Mouse (Mus musculus) ES-E14 (cell line): ENCODE measurements around the gene Rfx7.

Experiments used
- CHD2 ChIP-seq: IDR thresholded peaks from 2 replicates; pipeline ENCODE4 v1.6.1; 2014; ENCODE audit warnings: mild to moderate bottlenecking, low read depth, low read length, inconsistent platforms
- HCFC1 ChIP-seq: IDR thresholded peaks from 2 replicates; pipeline ENCODE4 v1.6.1; 2012; ENCODE audit warnings: low read length, inconsistent platforms, borderline replicate concordance; ENCODE audit not compliant: insufficient read depth
- MAFK ChIP-seq: IDR thresholded peaks from 2 replicates; pipeline ENCODE4 v1.6.1; 2014; ENCODE audit warnings: mild to moderate bottlenecking, low read depth, low read length, inconsistent platforms; ENCODE audit not compliant: insufficient read depth
- ZC3H11A ChIP-seq: IDR thresholded peaks from 2 replicates; pipeline ENCODE4 v1.6.1; 2012; ENCODE audit warnings: low read depth, mild to moderate bottlenecking, inconsistent platforms, low read length, borderline replicate concordance

- TF ChIP-seq ZC3H11A (no peak), HCFC1 (no peak), MAFK (no peak), CHD2 (no peak)
Measured at GRCm38 (mm10) chr9:72515366-72515765, 16.7 kb upstream of the Rfx7 start.
